Mouse (Mus musculus) kidney, adult 2 months (tissue): ENCODE measurements around the gene Slc9b1.

Experiments
- CTCF ChIP-seq: fragments of 200-500 bp; conservative IDR thresholded peaks from 2 replicates; pipeline ENCODE4 v1.5.1; 2011; ENCODE audit warnings: low read depth, mild to moderate bottlenecking, control low read depth, low read length, moderate library complexity, mixed read lengths; ENCODE audit not compliant: insufficient read depth, insufficient read length
- POLR2A ChIP-seq: fragments of 200-500 bp; IDR thresholded peaks from one replicate; pipeline ENCODE4 v1.6.1; 2011; ENCODE audit warnings: low read depth, low read length, control low read depth

- no peak for TF ChIP-seq POLR2A
- TF ChIP-seq CTCF, result peak; percentile 95
Observed at GRCm38 (mm10) chr3:135402201-135402658, 54.4 kb downstream of the Slc9b1 start.
